Mouse (Mus musculus) fat pad, adult 2 months (tissue): ENCODE measurements around the gene Nek6.

Experiments used
- DNase-seq: peaks from one replicate; pipeline ENCODE4 v3.0.0-alpha.2; 2011; ENCODE audit warnings: low read depth, low spot score; ENCODE audit errors: extremely low read depth

Nek6 gene

GRCm38 (mm10) chr2:38509004-38509719 lies 2.3 kb upstream of the Nek6 start:
- no peak for DNase-seq

- DNase-seq = no peak
Observed at GRCm38 (mm10) chr2:38510120-38510519, 1.3 kb upstream of the Nek6 start.

GRCm38 (mm10) chr2:38512308-38513182 lies 1.1 kb downstream of the Nek6 start:
- DNase-seq = no peak

- no peak for DNase-seq
Observed at GRCm38 (mm10) chr2:38513183-38513529, 1.7 kb downstream of the Nek6 start.

GRCm38 (mm10) chr2:38514411-38514810 lies 3.0 kb downstream of the Nek6 start:
- no peak for DNase-seq

GRCm38 (mm10) chr2:38515446-38515845 lies 4.0 kb downstream of the Nek6 start:
- DNase-seq = no peak

GRCm38 (mm10) chr2:38516471-38516870 lies 5.0 kb downstream of the Nek6 start:
- DNase-seq = no peak

GRCm38 (mm10) chr2:38517045-38517444 lies 5.6 kb downstream of the Nek6 start:
- no peak for DNase-seq

- no peak for DNase-seq
Observed at GRCm38 (mm10) chr2:38518719-38519118, 7.3 kb downstream of the Nek6 start.

GRCm38 (mm10) chr2:38519934-38520333 lies 8.5 kb downstream of the Nek6 start:
- DNase-seq = no peak

- no peak for DNase-seq
Observed at GRCm38 (mm10) chr2:38521618-38522017, 10.2 kb downstream of the Nek6 start.

- DNase-seq = no peak
Observed at GRCm38 (mm10) chr2:38522354-38522753, 10.9 kb downstream of the Nek6 start.

GRCm38 (mm10) chr2:38523781-38524445 lies 12.5 kb downstream of the Nek6 start:
- no peak for DNase-seq

GRCm38 (mm10) chr2:38525034-38525433 lies 13.6 kb downstream of the Nek6 start:
- DNase-seq = peak; percentile 45

GRCm38 (mm10) chr2:38529582-38530152 lies 18.2 kb downstream of the Nek6 start:
- DNase-seq = no peak

GRCm38 (mm10) chr2:38530955-38531381 lies 19.5 kb downstream of the Nek6 start:
- no peak for DNase-seq

- no peak for DNase-seq
Observed at GRCm38 (mm10) chr2:38533322-38533721, 21.9 kb downstream of the Nek6 start.

- no peak for DNase-seq
Observed at GRCm38 (mm10) chr2:38533767-38534166, 22.3 kb downstream of the Nek6 start.

- DNase-seq = no peak
Observed at GRCm38 (mm10) chr2:38534241-38534940, 22.9 kb downstream of the Nek6 start.

GRCm38 (mm10) chr2:38535051-38535450 lies 23.6 kb downstream of the Nek6 start:
- DNase-seq = no peak
